ENCODE assay signal across 15 mouse cellular contexts in genomic region chr1:162510013-162510356, GRCm38 (mm10). TPM values are rescaled to one million over a fixed set of nuclear protein-coding genes. Genes with fewer than 3 reads are reported as not detected.
DNase-seq lines count a peak whose midpoint lies in the region; ATAC-seq and TF ChIP-seq lines count a peak whose summit lies in the region.
"Had no signal": no experiment of that assay in that cellular context is flagged by ENCODE, and none has a peak within 500 bp of the region (broad histone marks: within the 10 kb centered on the region; RNA-seq: fewer than 3 reads in every experiment).

No protein-coding gene starts in this region.

- H3K4me2 ChIP-seq in heart, embryonic 14.5 days (ENCODE audit: low read length), result 0 out of 2 replicates have a peak overlapping the region, but pooled peaks have one; percentile 0
- H3K4me2 ChIP-seq: forebrain, embryonic 15.5 days; heart, embryonic 15.5 days; hindbrain, embryonic 14.5 days; intestine, embryonic 15.5 days; limb, embryonic 13.5 days had no signal

- H3K27ac ChIP-seq in heart, embryonic 14.5 days (replicated peaks in 1 of 2; ENCODE audit: control insufficient read depth in 1 of 2, insufficient read depth in 1 of 2, low read depth in 2 of 2, low read length in 2 of 2), result no peak overlapping the region
- peak overlapping the region; percentile 41 for H3K27ac ChIP-seq in macrophage
- H3K27ac ChIP-seq: forebrain, embryonic 15.5 days; heart, embryonic 15.5 days; hindbrain, embryonic 14.5 days; intestine, embryonic 15.5 days; limb, embryonic 13.5 days had no signal

- H3K9me3 ChIP-seq in heart, embryonic 14.5 days (ENCODE audit: control insufficient read depth, low read length), result no peaks in the 10 kb centered on the region
- no peaks in the 10 kb centered on the region for H3K9me3 ChIP-seq in G1E (replicated peaks)
- H3K9me3 ChIP-seq: forebrain, embryonic 15.5 days; heart, embryonic 15.5 days; intestine, embryonic 15.5 days; limb, embryonic 13.5 days had no signal

- WGBS in heart, embryonic 14.5 days, result 47% methylated on average over 2 of the region's 2 CpGs
- WGBS in macrophage (ENCODE audit: missing documents), result 50% methylated on average over 2 of the region's 2 CpGs

- TF ChIP-seq CTCF in G1E (IDR thresholded peaks at IDR 0.05; ENCODE audit: low read depth, low read length), result no peak

- H3K36me3 ChIP-seq in heart, embryonic 14.5 days (ENCODE audit: control insufficient read depth, insufficient read depth, low read length), result no peaks in the 10 kb centered on the region
- H3K36me3 ChIP-seq in G1E (replicated peaks) (no peaks in the 10 kb centered on the region), macrophage (ENCODE audit: inconsistent target) (no peaks in the 10 kb centered on the region)
- H3K36me3 ChIP-seq: forebrain, embryonic 15.5 days; heart, embryonic 15.5 days; intestine, embryonic 15.5 days; limb, embryonic 13.5 days had no signal

- H3K9ac ChIP-seq in heart, embryonic 14.5 days (ENCODE audit: low read length), result no peak overlapping the region
- H3K9ac ChIP-seq: forebrain, embryonic 15.5 days; heart, embryonic 15.5 days; hindbrain, embryonic 14.5 days; intestine, embryonic 15.5 days; limb, embryonic 13.5 days had no signal

- no peaks in the 10 kb centered on the region for H3K27me3 ChIP-seq in heart, embryonic 14.5 days (ENCODE audit: control insufficient read depth, insufficient read depth, low read length)
- H3K27me3 ChIP-seq in G1E (ENCODE audit: insufficient read depth, low read length), result no peaks in the 10 kb centered on the region
- H3K27me3 ChIP-seq: forebrain, embryonic 15.5 days; heart, embryonic 15.5 days; intestine, embryonic 15.5 days; limb, embryonic 13.5 days had no signal

- no peaks in the 10 kb centered on the region for H3K79me2 ChIP-seq in macrophage (ENCODE audit: inconsistent target)

- no peak for ATAC-seq in heart, embryonic 14.5 days (ENCODE audit: insufficient number of reproducible peaks, insufficient read depth, low FRiP score, low read depth)
- ATAC-seq in G1E (ENCODE audit: extremely low read depth, insufficient number of reproducible peaks, low FRiP score, poor library complexity, severe bottlenecking), result peak; percentile 73
- peak; percentile 40 for ATAC-seq in common myeloid progenitor, adult 5-6 weeks (replicated peaks; ENCODE audit: low read depth, poor library complexity, severe bottlenecking)
- ATAC-seq: forebrain, embryonic 15.5 days had no signal

- DNase-seq in heart, postnatal 4 days, result no peak
- peak; percentile 34 for DNase-seq in G1E (ENCODE audit: low spot score)
- DNase-seq in cerebellum, adult 18-20 months, result no peak
- no peak for DNase-seq in adipocyte (ENCODE audit: low spot score)
- DNase-seq in ovary, postnatal 10 days (ENCODE audit: low spot score), result no peak
- DNase-seq: thymus, adult 18-20 months had no signal

- peaks cover 3 to 7% of the 10 kb centered on the region in 2 experiments; a peak in 3 of 4 replicates for H3K4me1 ChIP-seq in heart, embryonic 14.5 days (ENCODE audit: control insufficient read depth in 2 of 2, insufficient read depth in 2 of 2, low read length in 2 of 2)
- H3K4me1 ChIP-seq in G1E (ENCODE audit: insufficient read depth, low read depth, low read length), result peaks cover 65% of the 10 kb centered on the region
- H3K4me1 ChIP-seq: forebrain, embryonic 15.5 days; intestine, embryonic 15.5 days; limb, embryonic 13.5 days had no signal

- no peak overlapping the region for H3K4me3 ChIP-seq in heart, embryonic 14.5 days (ENCODE audit: control insufficient read depth in 1 of 2, insufficient read depth in 1 of 2, low read depth in 1 of 2, low read length in 2 of 2)
- no peak overlapping the region; the same call in 1 of the 2 replicates for H3K4me3 ChIP-seq in G1E (ENCODE audit: low read depth, low read length)
- no peak overlapping the region for H3K4me3 ChIP-seq in macrophage (ENCODE audit: inconsistent target)
- H3K4me3 ChIP-seq: erythroblast, embryonic 14.5 days; forebrain, embryonic 15.5 days; heart, embryonic 15.5 days; intestine, embryonic 15.5 days; limb, embryonic 13.5 days had no signal

RNA-seq across cellular contexts. Expression of gene Dnm3, which starts 32.2 kb away (rescaled TPM):
- polyA plus RNA-seq in heart, embryonic 14.5 days (2014; fragmentation: Nextera tagmentation; extraction: Ambion mirVana), result 1.6 and 2.0 TPM in 2 replicates
- total RNA-seq in heart, postnatal 4 days (2021), result 1 to 10 TPM; 4.5 to 5.5 TPM
- total RNA-seq in G1E (2014; fragmentation: Nextera tagmentation), result 0.58 TPM in 1 of 2 replicates, not detected in the other
- 0.29 and 0.66 TPM in 2 replicates for total RNA-seq in G1E (2017)
- 0.12 and 0.27 TPM in 2 replicates for polyA plus RNA-seq in G1E (2012)
- total RNA-seq in common myeloid progenitor, adult 5-6 weeks (2017), result not detected in 2 replicates
- 1 to 10 TPM in 2 of 26 experiments, under 1 TPM in 14, not detected in 10; 0.07 to 1.4 (median 0.31) TPM for total RNA-seq in macrophage (2018; cell fraction: chromatin; rRNA removed)
- under 1 TPM in 13 of 26 experiments, not detected in 13; under 0.01 to 0.19 (median 0.09) TPM for total RNA-seq in macrophage (2018; cell fraction: cytosol; rRNA removed)
- total RNA-seq in macrophage (2018; cell fraction: nucleus; rRNA removed), result 1 to 10 TPM in 1 of 26 experiments, under 1 TPM in 8, not detected in 17; 0.10 to 1.1 (median 0.25) TPM
- not detected in 3 replicates for polyA plus RNA-seq in macrophage (2018)

RNA-seq across cellular contexts. Expression of gene Mettl13, which starts 38.4 kb away (rescaled TPM):
- polyA plus RNA-seq in heart, embryonic 14.5 days (2014; fragmentation: Nextera tagmentation; extraction: Ambion mirVana), result 6.9 and 8.2 TPM in 2 replicates
- total RNA-seq in heart, postnatal 4 days (2021), result 1 to 10 TPM; 6.6 to 8.1 TPM
- total RNA-seq in G1E (2014; fragmentation: Nextera tagmentation) (16.0 and 16.9 TPM in 2 replicates), G1E (2017) (27.0 and 27.6 TPM in 2 replicates)
- polyA plus RNA-seq in G1E (2012) (16.7 and 17.4 TPM in 2 replicates), macrophage (2018) (3.0 to 4.9 TPM (median 4.5 TPM) in 3 replicates)
- 27.5 and 30.3 TPM in 2 replicates for total RNA-seq in common myeloid progenitor, adult 5-6 weeks (2017)
- 10 to 100 TPM in 8 of 26 experiments, 1 to 10 TPM in 18; 1.1 to 27.0 (median 5.1) TPM for total RNA-seq in macrophage (2018; cell fraction: chromatin; rRNA removed)
- 1 to 10 TPM in 25 of 26 experiments, under 1 TPM in 1; 0.96 to 6.5 (median 3.3) TPM for total RNA-seq in macrophage (2018; cell fraction: cytosol; rRNA removed)
- 10 to 100 TPM in 3 of 26 experiments, 1 to 10 TPM in 23; 1.8 to 19.2 (median 3.6) TPM for total RNA-seq in macrophage (2018; cell fraction: nucleus; rRNA removed)
